Mouse (Mus musculus) E14TG2a.4 (cell line): ENCODE data around the gene Usp48.

ENCODE experiments used
- H3K27me3 ChIP-seq: 2 replicates; pipeline ENCODE4 v1.6.1; 2014; ENCODE audit warnings: low read length, control low read depth; ENCODE audit not compliant: insufficient read depth
- H3K36me3 ChIP-seq: 2 replicates; pipeline ENCODE4 v1.6.1; 2014; ENCODE audit warnings: low read length, control low read depth; ENCODE audit not compliant: insufficient read depth
- H3K4me1 ChIP-seq: replicated peaks from 2 replicates; pipeline ENCODE4 v1.6.1; 2014; ENCODE audit warnings: low read depth, low read length, control low read depth
- H3K4me3 ChIP-seq: replicated peaks from 2 replicates; pipeline ENCODE4 v1.5.1; 2014; ENCODE audit warnings: mild to moderate bottlenecking, low read length
- H3K9me3 ChIP-seq: 2 replicates; pipeline ENCODE4 v1.6.1; 2014; ENCODE audit warnings: low read length, control low read depth
- CTCF ChIP-seq: conservative IDR thresholded peaks from 2 replicates; pipeline ENCODE4 v1.5.1; 2014; ENCODE audit warnings: low read length
- NANOG ChIP-seq: IDR thresholded peaks from 2 replicates; pipeline ENCODE4 v1.6.1; 2014; ENCODE audit warnings: borderline replicate concordance, low read length, mixed read lengths
- POU5F1 ChIP-seq: IDR thresholded peaks from 2 replicates; pipeline ENCODE4 v1.6.1; 2014; ENCODE audit warnings: low read length, borderline replicate concordance

Gene Usp48

DNA sequence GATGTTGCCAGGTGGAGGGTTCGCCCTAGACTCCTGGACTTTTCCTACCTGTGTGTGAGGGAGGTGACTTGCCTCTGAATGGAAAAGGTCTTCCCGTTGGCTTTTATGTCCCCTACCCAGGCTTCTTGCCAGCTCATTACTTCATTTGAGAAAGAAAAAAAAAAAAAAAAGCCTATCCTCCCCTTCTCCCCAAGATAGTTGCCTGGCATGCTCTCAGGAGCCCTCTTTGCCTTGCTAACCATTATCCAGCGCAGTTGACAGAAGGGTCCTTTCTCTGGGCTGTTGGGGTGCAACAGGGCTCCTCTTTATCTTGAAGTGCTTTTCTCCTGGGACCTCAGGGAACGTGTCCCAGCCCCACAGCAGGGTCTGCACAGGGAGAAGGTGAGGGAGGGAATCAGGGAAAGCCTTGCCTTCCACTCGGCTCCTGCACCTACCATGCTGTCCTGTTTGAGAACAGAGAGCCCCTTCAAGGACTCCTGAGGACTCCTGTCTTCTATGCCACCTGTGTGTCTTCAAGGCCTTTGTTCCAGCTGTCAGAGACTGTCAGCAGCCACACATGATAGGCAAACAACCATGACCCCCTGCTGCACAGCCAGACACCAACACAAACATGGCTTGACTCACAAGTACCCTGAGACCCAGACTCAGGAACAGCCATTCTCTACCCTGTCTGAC, 72.9 kb downstream of the Usp48 start:
- H3K27me3 ChIP-seq: peaks cover 56% of the 10 kb centered on the region
- H3K4me1 ChIP-seq: peaks cover 41% of the 10 kb centered on the region
- H3K4me3 ChIP-seq: no peak overlapping the region
- no peaks in the 10 kb centered on the region for H3K9me3 ChIP-seq
- no peaks in the 10 kb centered on the region for H3K36me3 ChIP-seq
- no peak for TF ChIP-seq POU5F1
- no peak for TF ChIP-seq CTCF
- no peak for TF ChIP-seq NANOG

DNA sequence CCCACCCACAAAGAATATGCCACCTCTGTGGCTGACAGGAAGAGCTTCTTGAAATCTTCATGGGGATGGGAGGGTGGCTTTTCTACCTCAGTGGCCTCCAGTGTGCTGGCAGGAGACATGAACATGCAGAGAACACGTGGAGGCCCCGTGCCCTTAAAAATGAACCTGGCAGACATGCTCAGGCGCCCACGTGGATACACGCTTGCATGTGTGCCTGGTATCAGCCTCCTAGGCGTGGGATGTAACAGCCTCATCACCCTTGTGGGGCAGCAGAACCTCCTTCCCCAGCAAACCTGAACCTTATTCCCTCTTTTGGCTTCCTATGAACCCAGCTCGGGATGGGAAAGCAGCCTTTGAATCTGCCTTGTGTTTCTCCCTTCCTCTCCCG, 73.4 kb downstream of the Usp48 start:
- peaks cover 35% of the 10 kb centered on the region for H3K4me1 ChIP-seq
- H3K4me3 ChIP-seq: no peak overlapping the region
- H3K27me3 ChIP-seq: peaks cover 61% of the 10 kb centered on the region
- no peaks in the 10 kb centered on the region for H3K36me3 ChIP-seq
- TF ChIP-seq CTCF (no peak), NANOG (no peak), POU5F1 (no peak)
- H3K9me3 ChIP-seq: no peaks in the 10 kb centered on the region

- Histone ChIP-seq H3K4me3 (no peak overlapping the region), H3K27me3 (peaks cover 65% of the 10 kb centered on the region), H3K36me3 (no peaks in the 10 kb centered on the region), H3K9me3 (no peaks in the 10 kb centered on the region), H3K4me1 (peaks cover 33% of the 10 kb centered on the region)
- TF ChIP-seq CTCF (no peak), NANOG (no peak), POU5F1 (no peak)
These were observed 74.2 kb downstream of the Usp48 start for GRCm38 (mm10) chr4:137667747-137668146.

- TF ChIP-seq POU5F1 (no peak), NANOG (no peak), CTCF (no peak)
- Histone ChIP-seq H3K9me3 (no peaks in the 10 kb centered on the region), H3K36me3 (no peaks in the 10 kb centered on the region), H3K27me3 (peaks cover 30% of the 10 kb centered on the region), H3K4me3 (no peak overlapping the region), H3K4me1 (peaks cover 24% of the 10 kb centered on the region)
These were observed 78.4 kb downstream of the Usp48 start for GRCm38 (mm10) chr4:137671711-137672500.

GRCm38 (mm10) chr4:137675566-137675965, 82.0 kb downstream of the Usp48 start:
- H3K27me3 ChIP-seq: peaks cover 30% of the 10 kb centered on the region
- peaks cover 35% of the 10 kb centered on the region for H3K4me1 ChIP-seq
- no peaks in the 10 kb centered on the region for H3K9me3 ChIP-seq
- no peak overlapping the region for H3K4me3 ChIP-seq
- H3K36me3 ChIP-seq: no peaks in the 10 kb centered on the region
- TF ChIP-seq NANOG: no peak

GRCm38 (mm10) chr4:137676057-137676456, 82.5 kb downstream of the Usp48 start:
- Histone ChIP-seq H3K9me3 (no peaks in the 10 kb centered on the region), H3K4me1 (peaks cover 40% of the 10 kb centered on the region), H3K36me3 (no peaks in the 10 kb centered on the region), H3K27me3 (peaks cover 35% of the 10 kb centered on the region), H3K4me3 (no peak overlapping the region)
- TF ChIP-seq CTCF (peak; percentile 91), POU5F1 (no peak)

GRCm38 (mm10) chr4:137676700-137677484, 83.3 kb downstream of the Usp48 start:
- H3K4me1 ChIP-seq: peaks cover 46% of the 10 kb centered on the region
- no peaks in the 10 kb centered on the region for H3K9me3 ChIP-seq
- no peaks in the 10 kb centered on the region for H3K36me3 ChIP-seq
- no peak overlapping the region; the same call in 1 of the 2 replicates for H3K4me3 ChIP-seq
- H3K27me3 ChIP-seq: peaks cover 39% of the 10 kb centered on the region
- TF ChIP-seq CTCF (no peak), NANOG (no peak), POU5F1 (no peak)

- no peak overlapping the region; the same call in 1 of the 2 replicates for H3K4me3 ChIP-seq
- TF ChIP-seq NANOG (no peak), CTCF (no peak), POU5F1 (no peak)
- no peaks in the 10 kb centered on the region for H3K36me3 ChIP-seq
- H3K27me3 ChIP-seq: peaks cover 37% of the 10 kb centered on the region
- peaks cover 53% of the 10 kb centered on the region for H3K4me1 ChIP-seq
- H3K9me3 ChIP-seq: no peaks in the 10 kb centered on the region
These were observed 84.4 kb downstream of the Usp48 start for GRCm38 (mm10) chr4:137677906-137678305.
